Mouse (Mus musculus) G1E (cell line): ENCODE data around the gene Cyb561d1.

ENCODE experiments used
- CTCF ChIP-seq: IDR thresholded peaks from 2 replicates; pipeline ENCODE4 v1.5.1; 2012; ENCODE audit warnings: low read depth, low read length, inconsistent platforms, mixed read lengths
- GATA1 ChIP-seq: IDR thresholded peaks from 2 replicates; pipeline ENCODE4 v1.6.1; 2012; ENCODE audit warnings: borderline replicate concordance, low read length, inconsistent platforms, mixed read lengths
- GATA2 ChIP-seq: IDR thresholded peaks from 2 replicates; pipeline ENCODE4 v1.6.1; 2012; ENCODE audit warnings: low read depth, low read length, inconsistent platforms, borderline replicate concordance
- POLR2AphosphoS5 ChIP-seq: IDR thresholded peaks from 2 replicates; pipeline ENCODE4 v1.6.1; 2012; ENCODE audit warnings: low read depth, low read length, inconsistent platforms; ENCODE audit not compliant: insufficient replicate concordance
- TAL1 ChIP-seq: conservative IDR thresholded peaks from 2 replicates; pipeline ENCODE4 v1.6.1; 2012; ENCODE audit warnings: low read depth, low read length, inconsistent platforms, mixed read lengths

- TF ChIP-seq CTCF: no peak
- TF ChIP-seq GATA1: no peak
- TF ChIP-seq TAL1: no peak
- TF ChIP-seq POLR2AphosphoS5: no peak
- TF ChIP-seq GATA2: no peak
Observed at GRCm38 (mm10) chr3:108203212-108203611, 2.2 kb upstream of the Cyb561d1 start.
